Comparison of ENCODE assay signal across 17 mouse cellular contexts in the genomic region with DNA sequence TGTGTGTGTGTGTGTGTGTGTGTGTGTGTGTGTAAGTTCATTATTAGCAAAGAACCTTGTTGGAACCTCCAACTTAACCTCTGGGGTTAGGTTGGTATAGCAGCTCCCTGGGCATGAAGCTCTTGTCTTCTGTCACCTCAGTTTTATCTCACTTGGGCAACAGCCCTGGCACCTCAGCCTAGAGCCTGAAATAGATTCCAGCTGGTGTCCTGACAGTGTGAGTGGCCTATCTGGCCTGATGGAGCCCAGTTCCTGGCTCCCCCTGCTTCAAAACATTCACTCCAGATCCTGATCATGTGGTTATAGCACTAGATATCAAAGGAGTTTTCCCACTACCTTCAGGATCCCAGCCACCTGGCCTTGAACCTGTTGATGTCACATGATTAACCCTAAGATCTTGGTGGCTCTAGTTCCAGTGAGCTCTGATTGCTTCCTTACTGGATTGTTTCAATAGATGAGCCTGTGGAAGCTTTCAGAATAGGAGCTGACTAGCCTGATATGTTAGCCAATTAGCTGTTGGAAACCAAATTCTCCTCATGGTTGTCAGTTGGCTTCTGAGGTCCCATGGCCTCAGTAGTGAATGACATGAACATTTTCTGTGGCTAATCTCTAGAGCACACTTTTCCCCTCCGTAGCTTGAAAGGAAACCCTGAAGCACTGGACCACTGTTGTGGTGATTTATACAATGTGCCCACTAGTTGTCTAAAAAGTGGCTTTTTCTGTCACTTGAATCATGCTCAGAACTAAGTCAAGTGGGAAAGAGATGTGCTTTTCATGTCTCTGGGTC. TPM values are rescaled to one million over a fixed set of nuclear protein-coding genes. Genes with fewer than 3 reads are reported as not detected.
DNase-seq lines count a peak whose midpoint lies in the region; TF ChIP-seq lines count a peak whose summit lies in the region.
"Had no signal": no experiment of that assay in that cellular context is flagged by ENCODE, and none has a peak within 500 bp of the region (broad histone marks: within the 10 kb centered on the region; RNA-seq: fewer than 3 reads in every experiment).

No protein-coding gene starts in this region.

- no peaks in the 10 kb centered on the region for H3K79me2 ChIP-seq in heart, adult 2 months (replicated peaks; ENCODE audit: control insufficient read depth, insufficient read depth, low read length)

- H3K27me3 ChIP-seq in heart, adult 2 months (ENCODE audit: control insufficient read depth, insufficient read depth, low read length) = no peaks in the 10 kb centered on the region
- peaks cover 21% of the 10 kb centered on the region; the same call in 1 of the 2 replicates for H3K27me3 ChIP-seq in heart, embryonic 10.5 days (ENCODE audit: insufficient read depth, poor library complexity, severe bottlenecking)
- H3K27me3 ChIP-seq: forebrain, embryonic 15.5 days; neural tube, embryonic 13.5 days had no signal

- peak overlapping the region; percentile 33; the same call in 1 of the 2 replicates for H3K27ac ChIP-seq in heart, adult 2 months
- H3K27ac ChIP-seq in heart, embryonic 10.5 days = no peak overlapping the region
- H3K27ac ChIP-seq: forebrain, embryonic 15.5 days; liver, embryonic 14.5 days; neural tube, embryonic 13.5 days had no signal

- no peaks in the 10 kb centered on the region for H3K36me3 ChIP-seq in heart, adult 2 months (ENCODE audit: control insufficient read depth, insufficient read depth, low read length)
- H3K36me3 ChIP-seq in heart, embryonic 10.5 days = no peaks in the 10 kb centered on the region

- no peak for TF ChIP-seq CTCF in heart, adult 2 months (IDR thresholded peaks at IDR 0.05)

- intact Hi-C loops in heart, adult 2 months (cut with DNase I) = no loop called here
- intact Hi-C loops in heart, postnatal 14 days (cut with DNase I) = no loop called here

- H3K9me3 ChIP-seq in heart, embryonic 10.5 days = no peaks in the 10 kb centered on the region
- H3K9me3 ChIP-seq: forebrain, embryonic 15.5 days; neural tube, embryonic 13.5 days had no signal

- H3K9ac ChIP-seq in heart, adult 2 months (ENCODE audit: low read depth, low read length) = no peak overlapping the region
- H3K9ac ChIP-seq: forebrain, embryonic 15.5 days; liver, embryonic 14.5 days; neural tube, embryonic 13.5 days had no signal

- peak; percentile 54 to 80 for DNase-seq in heart, adult 2 months
- DNase-seq in heart, embryonic 10.5 days (ENCODE audit: low spot score) = no peak
- DNase-seq in gastrocnemius, adult 8-10 months (ENCODE audit: low spot score in 2 of 2) = peak; percentile 55 to 77
- DNase-seq in heart, postnatal 14 days = peak; percentile 44 to 75
- DNase-seq in lung, postnatal 36 days = peak; percentile 65
- no peak for DNase-seq in thymus, postnatal 25 days
- DNase-seq in thymus, postnatal 0 days (ENCODE audit: low spot score) = no peak
- no peak for DNase-seq in thymus, adult 18-20 months
- DNase-seq: adrenal gland, adult 2 months; kidney, adult 11 months; kidney, postnatal 36 days; midbrain, embryonic 14.5 days had no signal

- no peak for TF ChIP-seq POLR2A in heart, adult 2 months (IDR thresholded peaks at IDR 0.05; ENCODE audit: insufficient read depth, low read depth, low read length)

- H3K4me3 ChIP-seq in heart, adult 2 months = no peak overlapping the region
- no peak overlapping the region for H3K4me3 ChIP-seq in heart, embryonic 10.5 days
- H3K4me3 ChIP-seq: forebrain, embryonic 15.5 days; neural tube, embryonic 13.5 days had no signal

- TF ChIP-seq EP300 in heart, adult 2 months (IDR thresholded peaks at IDR 0.05; ENCODE audit: insufficient read depth, low read depth, low read length) = peak; percentile 86

- no peaks in the 10 kb centered on the region; the same call in 1 of the 2 replicates for H3K4me1 ChIP-seq in heart, adult 2 months (ENCODE audit: control insufficient read depth, insufficient read depth, low read length)
- peaks cover 5% of the 10 kb centered on the region for H3K4me1 ChIP-seq in heart, embryonic 10.5 days
- H3K4me1 ChIP-seq: forebrain, embryonic 15.5 days had no signal

- 47% methylated on average over 1 of the region's 1 CpGs for WGBS in heart, adult 2 months
- 85% methylated on average over 1 of the region's 1 CpGs for WGBS in heart, embryonic 10.5 days

RNA-seq across cellular contexts. Expression of a gene that starts 27.4 kb away (rescaled TPM):
- not detected for total RNA-seq in heart, adult 2 months (2021)
- polyA plus RNA-seq in heart, adult 2 months (2012; rRNA removed) = not detected in 2 replicates
- not detected in 2 replicates for polyA plus RNA-seq in heart, embryonic 10.5 days (2016; fragmentation: Nextera tagmentation; extraction: Ambion mirVana)
- not detected for total RNA-seq in gastrocnemius, adult 8-10 months (2022)
- not detected for total RNA-seq in heart, postnatal 14 days (2021)
- polyA plus RNA-seq in thymus, postnatal 0 days (2015; fragmentation: Nextera tagmentation; extraction: Ambion mirVana) = not detected in 2 replicates
- total RNA-seq: adrenal gland, adult 2 months; left cerebral cortex, postnatal 10 days had no signal
- polyA plus RNA-seq: adrenal gland, adult 2 months; forebrain, embryonic 15.5 days; hindbrain, embryonic 11.5 days; liver, embryonic 14.5 days; midbrain, embryonic 14.5 days; neural tube, embryonic 13.5 days had no signal

Comparison
In these comparisons a context has a peak if more than half of its experiments do, and no peak if none do; other contexts are left out.
1. DNase-seq: peak in heart, adult 2 months (2 of 2), gastrocnemius, adult 8-10 months (2 of 2), heart, postnatal 14 days (2 of 2) and lung, postnatal 36 days (single experiment); none in heart, embryonic 10.5 days (single experiment), thymus, postnatal 25 days (single experiment), thymus, postnatal 0 days (single experiment) and thymus, adult 18-20 months (0 of 2).